Mouse (Mus musculus) natural killer cell, adult 2 months (primary cell): Measurements from ENCODE around the gene Med31.
"Not testable (repeated sequence)": the region's sequence is repeated elsewhere in the genome, so short reads cannot be mapped to it uniquely, and the experiment has no call there.

Experiments
- DNase-seq, 2 experiments: peaks; one replicate each; pipeline ENCODE4 v3.0.0; 2022; ENCODE audit warnings: low spot score in 2 of 2

Gene Med31

DNA sequence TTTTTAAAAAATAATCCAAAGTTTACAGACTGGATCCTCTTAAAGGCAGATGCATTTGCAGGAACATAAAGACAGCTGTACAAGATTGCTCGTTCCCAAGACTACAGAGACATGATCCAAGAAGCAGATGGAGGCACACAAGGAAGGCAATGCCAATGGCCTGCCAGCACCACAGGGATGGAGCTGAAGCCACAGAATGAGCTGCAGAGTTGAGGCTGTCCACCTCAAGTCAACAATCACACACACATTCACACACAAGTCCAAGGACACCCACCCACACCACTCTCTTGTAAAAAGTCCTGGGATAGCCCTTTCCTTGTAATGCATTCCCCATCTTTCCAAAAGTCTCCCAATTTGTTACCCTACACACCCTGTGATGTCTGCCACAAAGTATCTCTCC is 12.0 kb downstream of the Med31 start:
- DNase-seq = no peak

DNA sequence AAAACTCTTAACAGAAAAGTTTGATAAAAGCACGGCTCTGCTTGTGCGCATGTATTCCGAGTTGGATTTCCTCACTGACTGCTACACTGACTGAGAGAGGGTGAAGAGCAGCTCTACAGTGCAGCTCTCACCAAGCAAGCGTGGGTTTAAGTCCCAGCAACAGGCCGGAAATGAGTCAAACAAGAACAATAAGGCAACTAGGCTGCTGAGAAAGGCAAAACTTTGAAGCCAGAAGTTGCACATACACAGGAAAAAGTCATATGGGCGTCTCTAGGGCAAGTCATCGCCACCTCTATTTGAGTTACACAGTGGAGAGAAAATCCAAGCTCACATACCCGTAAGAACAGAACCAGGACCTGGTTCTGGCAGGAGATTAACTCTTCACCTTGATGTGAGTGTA is 18.9 kb downstream of the Med31 start:
- no peak for DNase-seq

DNA sequence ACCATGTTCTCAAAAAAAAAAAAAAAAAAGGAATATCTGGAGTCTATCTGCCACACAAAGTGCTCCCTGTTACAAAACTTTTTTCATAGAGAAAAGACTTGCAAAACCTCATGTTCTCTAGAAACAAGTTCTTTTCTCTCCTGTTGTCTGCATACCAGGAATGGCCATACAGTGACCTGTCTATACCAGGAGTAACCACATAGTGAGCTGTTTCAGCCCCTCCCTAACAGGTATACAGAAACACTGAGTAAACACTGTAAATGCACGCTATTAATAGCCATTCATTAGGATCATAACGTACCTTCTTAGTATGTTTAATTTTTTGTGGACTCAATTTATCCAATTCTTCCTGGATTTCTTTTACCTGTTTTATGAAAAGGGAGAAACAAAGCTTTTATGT is 21.1 kb downstream of the Med31 start:
- DNase-seq = no peak

- no peak for DNase-seq
These were observed 24.5 kb downstream of the Med31 start for GRCm38 (mm10) chr11:72190857-72191256.

- DNase-seq = no peak
These were observed 31.1 kb downstream of the Med31 start for GRCm38 (mm10) chr11:72184252-72184651.

GRCm38 (mm10) chr11:72181136-72181535 is 34.3 kb downstream of the Med31 start:
- no peak for DNase-seq

DNA sequence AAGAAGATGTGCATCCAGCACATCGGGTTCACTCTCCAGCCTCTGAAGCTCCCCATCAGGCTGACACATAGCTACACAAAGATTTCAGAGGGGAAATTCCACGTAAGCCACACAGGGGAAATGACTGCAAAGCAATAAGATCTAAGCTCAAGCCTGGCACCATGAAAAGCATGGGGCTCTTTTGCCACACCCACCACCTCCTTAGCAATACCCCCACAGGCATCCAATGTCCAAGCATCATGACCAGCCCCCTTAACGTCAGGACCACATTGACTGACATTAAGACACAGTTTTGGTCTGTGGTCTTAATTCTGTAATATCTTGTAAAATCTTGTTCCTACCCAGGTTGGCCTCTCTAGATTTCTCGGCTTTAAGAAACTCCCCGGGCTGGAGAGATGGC is 34.8 kb downstream of the Med31 start:
- DNase-seq = no peak

GRCm38 (mm10) chr11:72176553-72176952 is 38.8 kb downstream of the Med31 start:
- DNase-seq = no peak

DNA sequence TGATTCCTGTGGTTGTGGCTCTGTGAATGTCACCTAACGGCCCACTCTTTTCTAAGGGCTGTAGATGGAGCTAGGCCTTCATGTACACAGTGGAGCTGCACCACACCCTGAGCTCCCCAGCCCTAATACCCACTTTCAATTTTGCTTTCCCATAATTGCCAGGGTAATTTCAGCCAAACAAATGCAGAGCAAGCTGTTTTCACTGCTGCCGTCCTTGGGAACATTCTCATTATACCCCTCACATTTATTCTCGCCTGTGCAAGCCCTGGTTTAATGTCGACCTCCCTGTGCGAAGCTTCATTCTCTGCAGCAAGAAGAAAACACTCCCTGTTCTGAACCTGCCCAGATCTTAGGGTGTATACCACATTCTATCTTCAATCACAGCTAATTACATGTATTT is 39.4 kb downstream of the Med31 start:
- no peak for DNase-seq

DNA sequence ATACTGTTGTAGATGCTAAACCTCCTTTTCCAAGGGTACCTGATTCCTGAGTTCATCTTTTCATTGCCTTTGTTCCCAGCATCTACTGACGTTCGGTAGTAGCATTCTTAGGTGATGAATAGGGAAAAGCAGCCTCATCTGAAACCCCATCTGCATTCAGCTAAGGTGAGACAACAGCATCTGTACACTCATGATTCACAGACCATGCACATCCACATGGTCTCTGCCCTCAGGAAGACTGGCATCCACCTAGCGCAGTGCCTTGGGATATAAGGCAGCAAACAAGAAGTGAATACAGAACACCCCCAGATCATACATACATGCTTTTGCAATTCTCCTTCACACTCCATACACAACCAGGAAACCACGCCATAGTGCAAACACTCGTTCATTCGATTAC is 40.7 kb downstream of the Med31 start:
- no peak for DNase-seq

DNA sequence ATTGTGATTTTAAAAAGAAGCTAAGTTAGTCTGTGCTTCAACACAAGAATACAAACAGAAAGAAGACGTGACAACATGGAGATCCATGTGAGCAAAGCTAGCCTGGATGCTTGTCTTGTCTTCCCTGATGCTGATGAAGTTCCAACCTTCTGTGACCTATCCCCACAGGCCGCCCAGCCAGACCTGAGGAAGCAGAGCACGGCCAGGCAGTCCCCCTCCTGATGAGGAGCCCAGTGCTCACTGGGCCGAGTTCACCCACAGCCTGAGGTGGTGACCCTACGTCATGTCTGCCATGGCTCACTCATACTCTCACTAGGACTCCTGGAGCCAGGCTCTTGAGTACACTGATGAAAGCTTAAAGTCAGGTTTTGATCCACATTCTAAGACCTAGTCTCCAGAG is 41.9 kb downstream of the Med31 start:
- no peak for DNase-seq

DNA sequence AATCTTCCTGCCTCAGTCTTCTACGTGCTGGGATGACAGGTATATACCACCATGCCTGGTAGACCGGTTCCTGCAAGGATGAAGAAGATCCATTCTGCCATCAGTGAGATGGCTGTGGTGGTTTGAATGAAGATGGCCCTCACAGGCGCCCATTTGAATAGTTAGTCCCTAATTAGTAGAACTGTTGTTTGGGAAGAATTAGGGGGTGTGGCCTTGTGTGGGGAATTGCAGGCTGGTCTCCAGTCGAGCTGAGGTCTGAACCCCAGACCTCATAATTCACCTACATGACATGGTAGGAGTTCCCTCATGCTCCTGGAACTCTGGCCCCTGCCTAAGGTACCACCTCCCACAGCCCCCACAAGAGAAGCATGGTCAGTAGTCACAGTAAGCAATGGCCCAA is 43.5 kb downstream of the Med31 start:
- not testable (repeated sequence) for DNase-seq

DNA sequence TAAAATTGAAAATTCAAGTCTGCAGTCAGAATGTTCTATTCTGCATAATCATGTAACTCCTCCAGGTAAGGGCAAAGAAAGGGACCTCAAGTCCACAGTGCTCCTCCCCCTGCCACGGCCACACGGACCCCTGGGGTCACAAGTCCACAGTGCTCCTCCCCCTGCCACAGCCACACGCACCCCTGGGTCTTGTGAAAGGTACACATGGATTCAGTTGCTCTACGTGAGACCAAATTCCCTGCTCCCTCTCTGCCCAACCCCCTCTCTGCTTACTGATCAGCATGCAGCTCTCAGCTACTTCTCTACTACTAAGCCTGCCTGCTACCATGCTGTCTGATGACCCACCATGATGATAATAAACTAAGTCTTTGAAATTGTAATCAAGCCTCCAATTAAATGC is 45.5 kb downstream of the Med31 start:
- DNase-seq = no peak

- no peak for DNase-seq
These were observed 52.2 kb downstream of the Med31 start for GRCm38 (mm10) chr11:72163198-72163597.
